Mouse (Mus musculus): ENCODE results near the gene Tuba3b.

The Tuba3b gene

GRCm38 (mm10) chr6:145605203-145605602, 10.4 kb upstream of the Tuba3b start:
- no peak for DNase-seq (ENCODE audit: low spot score)

DNA sequence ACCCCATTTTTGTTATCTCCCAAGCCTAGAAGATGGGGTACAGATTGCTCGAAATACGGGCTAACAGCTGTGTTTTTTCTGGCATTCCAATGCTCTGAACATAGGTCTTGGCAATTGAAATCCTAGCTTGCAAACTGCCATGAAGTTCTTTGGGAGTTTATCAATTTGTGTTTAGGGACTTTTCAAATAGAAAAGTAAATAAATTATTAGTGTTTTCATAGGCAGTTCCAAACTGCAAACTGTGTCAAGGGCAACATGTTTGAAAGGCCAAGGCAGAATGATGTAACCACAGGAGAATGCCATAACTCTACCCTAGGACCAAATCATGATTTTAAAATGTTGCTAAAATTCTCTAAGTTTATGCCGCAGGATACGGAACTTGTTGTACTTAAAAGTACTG, 7.8 kb upstream of the Tuba3b start:
- peak; percentile 82 for DNase-seq (ENCODE audit: low spot score)

DNA sequence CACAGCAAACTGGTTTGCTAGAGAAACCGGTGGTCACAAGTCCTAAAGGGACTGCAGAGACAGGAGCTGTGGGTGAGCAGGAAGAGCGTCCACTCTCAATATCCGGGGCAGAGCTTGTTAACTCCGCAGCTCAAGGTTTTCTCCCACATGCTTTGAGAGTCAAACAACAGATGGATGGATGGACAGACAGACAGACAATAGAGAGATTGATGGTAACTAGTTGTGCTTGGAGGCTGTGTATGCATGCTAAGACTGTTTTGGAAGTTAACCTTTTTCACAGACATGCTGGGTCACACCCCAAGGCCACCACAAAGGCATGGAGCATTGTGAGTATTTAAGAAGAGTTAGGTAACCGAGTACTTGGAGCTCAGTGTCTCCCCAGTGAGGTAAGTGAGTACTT, 6.9 kb upstream of the Tuba3b start:
- no peak for DNase-seq (ENCODE audit: low spot score)

DNA sequence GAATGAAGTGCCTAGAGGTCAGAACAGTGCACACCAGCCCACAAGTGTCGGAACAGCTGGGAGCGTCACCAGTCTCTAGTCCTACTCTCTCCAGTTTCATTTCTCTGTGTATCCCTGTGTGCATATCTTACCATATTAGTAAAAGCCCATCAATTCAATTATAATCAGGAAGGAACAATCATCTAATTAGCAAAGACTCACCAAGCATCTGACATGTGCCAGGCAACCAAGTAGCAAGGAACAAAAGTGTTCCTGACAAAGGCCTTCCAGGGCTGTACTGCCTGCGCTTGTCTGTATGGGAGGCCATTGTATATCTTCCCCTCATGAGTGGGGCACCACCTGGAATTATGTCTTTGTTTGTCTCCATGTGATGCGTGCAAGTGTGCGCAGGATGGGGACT, 4.7 kb upstream of the Tuba3b start:
- DNase-seq (ENCODE audit: low spot score) = no peak

GRCm38 (mm10) chr6:145612611-145613010, 2.9 kb upstream of the Tuba3b start:
- DNase-seq (ENCODE audit: low spot score) = no peak

DNA sequence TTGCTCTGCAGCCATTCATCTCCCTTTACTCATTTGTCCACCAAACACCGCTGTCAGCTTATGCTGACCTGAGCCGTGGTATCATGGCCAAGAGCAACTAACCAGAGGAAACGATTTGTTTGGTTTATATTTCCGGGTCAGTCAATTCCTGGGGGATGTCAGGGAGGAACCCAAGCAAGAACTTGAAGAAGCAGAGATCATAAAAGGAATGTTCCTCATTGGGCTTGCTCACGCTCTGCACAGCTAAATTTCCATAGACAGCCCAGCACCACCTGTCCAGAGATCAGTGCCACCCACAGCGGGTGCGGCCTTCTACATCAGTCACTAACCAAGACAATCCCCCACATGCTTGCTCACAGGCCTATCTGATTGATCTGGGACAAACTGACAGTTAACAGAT, 1.3 kb upstream of the Tuba3b start, which contains the start of gene Lmntd1:
Lmntd1 (minus strand) TSS at position 101 of the 400 bp plus-strand sequence.
- DNase-seq (ENCODE audit: low spot score) = no peak

DNA sequence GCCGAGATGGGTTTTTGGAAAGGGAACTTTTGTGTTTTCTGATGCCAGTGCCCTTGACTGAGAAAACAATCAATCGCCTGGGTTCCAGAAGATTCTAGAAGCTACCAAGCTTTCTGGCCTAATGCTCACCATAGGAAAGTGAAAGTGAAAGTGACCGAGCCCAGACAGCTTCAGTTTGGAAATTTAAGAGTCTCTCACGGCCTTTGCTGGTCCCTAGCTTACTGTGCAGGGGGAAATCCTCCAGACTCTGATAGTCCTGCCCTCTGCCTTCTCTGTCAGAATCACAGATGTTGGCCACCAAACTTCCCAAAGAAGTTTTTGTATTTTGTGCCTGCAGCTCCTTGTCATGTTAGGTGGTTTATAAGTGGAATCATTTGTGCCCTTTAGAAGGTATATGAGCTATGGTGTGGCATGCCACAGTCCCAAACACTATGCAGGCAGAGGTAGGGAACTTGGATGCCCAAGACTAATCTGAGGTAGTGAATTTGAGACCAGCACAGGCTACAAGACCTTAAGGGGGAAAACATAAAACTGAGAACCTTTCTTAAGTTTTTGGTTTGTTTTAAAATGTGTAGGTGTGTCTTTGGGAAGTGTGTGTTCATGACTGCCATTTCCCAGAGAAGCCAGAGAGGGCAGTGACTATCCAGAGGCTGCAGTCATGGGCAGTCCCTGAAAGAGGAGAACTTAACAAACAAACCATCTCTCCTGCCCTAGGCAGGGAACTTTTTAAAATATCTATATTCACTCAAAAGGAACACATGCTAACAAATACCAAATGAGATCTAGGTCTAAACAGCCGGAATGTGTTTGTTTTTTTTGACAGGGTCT, 1.1 kb downstream of the Tuba3b start:
- DNase-seq (ENCODE audit: low spot score) = peak; percentile 85

DNA sequence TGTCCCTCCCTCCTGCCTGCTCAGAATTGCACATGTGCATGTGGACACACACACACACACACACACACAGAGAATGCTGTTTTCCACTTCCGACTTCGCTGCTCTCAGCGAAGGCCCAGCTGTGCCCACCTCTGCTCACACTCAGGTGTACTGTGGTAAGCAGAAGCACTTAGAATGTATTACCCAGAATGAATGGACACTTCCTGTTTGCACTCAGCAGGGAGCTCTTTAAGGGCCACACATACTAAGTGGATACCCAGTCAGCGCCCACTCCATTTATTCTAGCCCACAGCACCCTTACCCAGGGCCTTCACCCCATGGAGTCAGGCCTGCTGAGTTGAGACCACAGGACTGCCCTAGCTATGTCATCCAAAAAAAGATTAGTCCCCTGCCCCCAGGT, 7.6 kb downstream of the Tuba3b start:
- no peak for DNase-seq (ENCODE audit: low spot score)

- peak; percentile 28 for DNase-seq (ENCODE audit: low spot score)
Measured at GRCm38 (mm10) chr6:145630269-145630668, 14.7 kb downstream of the Tuba3b start.

DNA sequence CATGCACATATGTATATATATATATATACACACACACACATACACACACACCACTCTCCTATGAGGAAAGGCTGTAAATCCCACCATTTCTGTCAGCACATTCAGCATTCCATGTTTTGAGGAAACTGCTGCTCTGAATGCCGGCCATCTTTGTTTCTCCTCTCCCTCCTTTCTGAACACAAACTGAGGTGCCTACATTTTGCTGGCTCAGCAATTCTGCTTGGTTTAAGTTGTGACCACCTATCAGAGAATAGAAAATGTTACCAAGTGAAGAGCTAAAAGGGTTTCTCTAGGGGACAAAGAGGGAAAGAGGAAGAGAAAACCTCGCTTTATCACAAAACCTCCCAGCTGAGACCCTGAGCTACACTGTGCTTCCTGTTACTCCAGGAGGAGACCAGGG, 18.9 kb downstream of the Tuba3b start:
- DNase-seq (ENCODE audit: low spot score) = no peak

DNA sequence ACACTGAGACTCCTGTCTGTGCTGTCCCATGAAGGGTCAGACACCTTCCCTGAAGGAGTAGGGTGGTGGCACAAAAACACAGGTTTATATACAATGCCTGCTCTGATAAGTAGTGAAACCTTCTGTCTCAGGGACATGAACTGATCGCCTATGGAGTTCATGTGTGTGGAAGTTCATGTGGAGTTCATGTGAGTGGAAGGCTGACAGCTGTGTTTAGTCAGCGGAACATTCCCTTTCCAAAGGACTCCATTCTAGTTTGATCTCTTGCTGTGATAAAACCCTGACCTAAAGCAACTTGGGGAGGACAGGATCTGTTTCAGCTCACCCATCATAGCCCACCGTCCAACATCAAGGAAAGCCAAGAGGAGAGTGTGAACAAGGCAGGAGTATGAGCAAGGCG, 21.1 kb downstream of the Tuba3b start:
- no peak for DNase-seq (ENCODE audit: low spot score)

DNA sequence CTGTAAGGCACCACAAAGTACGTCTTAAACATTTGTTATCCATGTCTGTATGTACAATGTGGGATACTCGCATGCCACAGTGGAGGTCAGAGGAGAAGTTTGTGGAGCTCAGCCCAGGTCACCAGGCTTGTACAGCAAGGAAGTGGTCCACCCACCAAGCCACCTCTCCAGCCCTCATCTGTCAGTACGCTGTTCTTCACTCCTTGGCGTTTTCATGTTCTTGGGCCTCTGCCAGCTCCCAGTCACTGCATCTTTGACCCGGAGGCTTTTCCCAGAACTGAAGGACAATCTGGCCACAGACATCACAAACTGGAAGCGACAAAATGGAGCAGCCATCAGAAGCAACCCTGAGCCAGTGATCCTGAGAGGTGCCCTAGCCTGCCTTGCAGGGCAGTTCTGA, 22.7 kb downstream of the Tuba3b start:
- DNase-seq (ENCODE audit: low spot score) = peak; percentile 78

DNA sequence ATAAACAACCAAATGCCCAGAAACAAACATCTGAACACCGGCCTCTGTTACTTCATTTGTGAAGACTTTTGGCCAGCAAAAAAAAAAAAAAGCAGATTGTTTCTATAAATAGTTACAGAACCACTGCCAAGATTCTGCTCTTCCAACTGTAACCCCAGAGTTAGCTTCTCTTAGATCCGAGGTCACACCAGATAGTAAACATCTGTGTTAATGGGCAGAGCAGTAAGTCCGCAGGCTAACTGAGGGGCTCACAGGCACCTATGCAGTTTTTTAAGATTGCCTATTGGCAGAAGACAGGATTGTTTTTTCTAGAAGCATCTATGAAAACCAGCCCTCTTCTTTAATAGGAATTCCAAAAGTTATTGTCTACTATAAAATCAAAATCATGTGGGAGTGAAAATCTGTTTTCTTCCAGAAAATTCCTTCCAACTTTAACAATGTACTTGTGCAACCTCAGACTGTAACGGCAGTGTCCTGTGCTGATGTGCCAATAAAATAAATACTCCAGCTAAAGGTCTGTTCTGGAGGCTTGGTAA, 25.5 kb downstream of the Tuba3b start:
- DNase-seq (ENCODE audit: low spot score) = peak; percentile 87

DNA sequence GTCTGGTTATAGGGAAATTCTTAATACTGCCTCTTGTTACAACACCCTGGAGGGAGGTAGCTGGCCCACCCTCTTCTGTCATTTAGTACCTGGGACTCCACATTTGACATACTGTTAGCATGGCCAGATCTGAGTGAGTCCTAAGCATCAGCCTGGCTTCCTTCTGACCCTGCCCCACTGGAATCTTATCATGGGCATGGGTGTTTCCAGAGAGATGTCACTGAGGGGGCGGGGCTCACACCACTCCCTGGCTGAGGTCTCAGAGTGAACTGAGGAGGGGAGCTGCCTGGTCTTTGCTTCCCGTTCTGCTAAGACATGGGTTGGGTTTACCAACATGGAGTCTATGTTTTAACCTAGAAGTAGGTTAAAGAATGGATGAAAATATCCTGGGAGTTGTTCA, 36.4 kb downstream of the Tuba3b start:
- no peak for DNase-seq (ENCODE audit: low spot score)

- DNase-seq (ENCODE audit: low spot score) = no peak
Measured at GRCm38 (mm10) chr6:145652986-145653385, 37.4 kb downstream of the Tuba3b start.

DNA sequence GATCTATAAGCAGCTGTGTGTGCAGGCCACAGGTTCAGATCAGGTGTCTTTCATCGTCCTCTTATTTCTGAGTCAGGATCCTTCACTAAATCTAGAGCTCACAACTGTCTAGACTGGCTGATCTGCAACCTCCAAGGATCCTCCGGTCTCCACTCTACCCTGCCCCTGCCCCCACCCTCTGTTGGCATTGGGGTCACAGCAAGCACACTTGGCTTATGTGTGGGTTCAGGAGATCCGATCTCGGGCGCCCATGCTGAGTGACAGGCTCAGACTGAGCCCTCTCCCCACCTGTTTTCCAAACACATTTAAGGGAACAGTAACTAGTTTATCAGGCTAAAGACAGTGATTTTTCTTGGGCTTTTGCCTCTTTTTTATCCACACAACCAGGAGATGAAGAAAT, 38.1 kb downstream of the Tuba3b start:
- no peak for DNase-seq (ENCODE audit: low spot score)

DNA sequence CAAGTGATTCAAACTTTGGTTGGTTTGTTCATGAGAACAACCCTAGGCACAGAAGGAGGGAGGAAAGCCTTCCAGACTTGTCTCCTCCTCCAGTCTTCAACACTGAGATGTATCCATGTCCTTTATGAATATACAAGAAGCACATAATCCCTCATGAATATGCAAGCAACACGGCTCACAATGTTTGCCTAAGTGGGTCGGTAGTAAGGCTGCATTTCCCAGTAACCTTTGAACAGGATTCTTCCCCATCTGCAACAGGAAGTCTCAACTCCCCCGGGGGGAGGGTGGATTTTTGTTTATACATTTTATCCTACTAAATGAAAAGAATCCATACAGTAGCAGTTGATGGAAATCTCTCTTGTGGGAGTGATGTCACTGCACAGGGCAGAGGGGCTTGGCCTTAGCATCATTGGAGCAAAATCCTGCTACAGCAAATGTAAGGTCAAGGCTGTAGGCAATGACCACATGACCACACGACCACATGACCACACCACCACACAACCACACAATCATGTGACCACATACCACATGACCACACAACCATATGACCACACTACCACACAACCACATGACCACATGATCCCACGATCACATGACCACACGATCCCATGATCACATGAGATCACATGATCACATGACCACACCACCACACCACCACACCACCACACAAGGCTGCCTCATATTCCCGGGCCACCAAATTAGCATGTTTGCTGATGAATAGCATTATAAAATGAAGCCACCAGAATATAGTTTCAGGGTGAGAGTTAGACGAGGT, 38.7 kb downstream of the Tuba3b start:
- DNase-seq (ENCODE audit: low spot score) = peak; percentile 62

DNA sequence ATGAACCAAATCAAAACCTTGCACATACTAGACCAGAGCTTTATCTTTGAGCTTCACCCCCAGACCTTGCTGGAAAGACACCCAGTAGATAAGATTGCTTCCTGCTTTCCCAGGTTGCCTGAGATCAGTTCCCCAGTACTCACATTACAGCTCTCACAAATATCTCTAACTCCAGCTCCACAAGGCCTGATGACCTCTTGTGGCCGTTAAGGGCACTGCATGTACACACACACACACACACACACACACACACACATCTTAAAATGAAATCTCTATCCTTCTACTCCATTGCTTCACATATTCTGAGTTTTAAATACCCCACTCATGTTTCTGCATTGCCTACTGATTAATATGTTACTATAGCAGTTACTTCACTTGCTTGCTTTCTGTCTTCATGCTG, 40.1 kb downstream of the Tuba3b start:
- DNase-seq (ENCODE audit: low spot score) = no peak

- no peak for DNase-seq (ENCODE audit: low spot score)
Measured at GRCm38 (mm10) chr6:145656740-145657591, 41.4 kb downstream of the Tuba3b start.

- no peak for DNase-seq (ENCODE audit: low spot score)
Measured at GRCm38 (mm10) chr6:145659116-145659515, 43.6 kb downstream of the Tuba3b start.

- no peak for DNase-seq (ENCODE audit: low spot score)
Measured at GRCm38 (mm10) chr6:145660943-145661342, 45.4 kb downstream of the Tuba3b start.

GRCm38 (mm10) chr6:145664208-145664607, 48.7 kb downstream of the Tuba3b start:
- DNase-seq (ENCODE audit: low spot score) = no peak
